Mouse (Mus musculus) thymus, adult 2 months (tissue): ENCODE measurements around the gene Lrfn2.

Experiments
- CTCF ChIP-seq: fragments of 200-500 bp; IDR thresholded peaks from 2 replicates; pipeline ENCODE4 v1.5.1; 2012; ENCODE audit warnings: mild to moderate bottlenecking, control low read depth, low read length, moderate library complexity, borderline replicate concordance; ENCODE audit not compliant: control insufficient read depth, poor library complexity, insufficient read depth; ENCODE audit errors: extremely low read depth
- POLR2A ChIP-seq: fragments of 200-500 bp; IDR thresholded peaks from 2 replicates; pipeline ENCODE4 v1.6.1; 2012; ENCODE audit warnings: mild to moderate bottlenecking, low read length, control low read depth, moderate library complexity; ENCODE audit not compliant: control insufficient read depth, poor library complexity, insufficient read depth; ENCODE audit errors: extremely low read depth

DNA sequence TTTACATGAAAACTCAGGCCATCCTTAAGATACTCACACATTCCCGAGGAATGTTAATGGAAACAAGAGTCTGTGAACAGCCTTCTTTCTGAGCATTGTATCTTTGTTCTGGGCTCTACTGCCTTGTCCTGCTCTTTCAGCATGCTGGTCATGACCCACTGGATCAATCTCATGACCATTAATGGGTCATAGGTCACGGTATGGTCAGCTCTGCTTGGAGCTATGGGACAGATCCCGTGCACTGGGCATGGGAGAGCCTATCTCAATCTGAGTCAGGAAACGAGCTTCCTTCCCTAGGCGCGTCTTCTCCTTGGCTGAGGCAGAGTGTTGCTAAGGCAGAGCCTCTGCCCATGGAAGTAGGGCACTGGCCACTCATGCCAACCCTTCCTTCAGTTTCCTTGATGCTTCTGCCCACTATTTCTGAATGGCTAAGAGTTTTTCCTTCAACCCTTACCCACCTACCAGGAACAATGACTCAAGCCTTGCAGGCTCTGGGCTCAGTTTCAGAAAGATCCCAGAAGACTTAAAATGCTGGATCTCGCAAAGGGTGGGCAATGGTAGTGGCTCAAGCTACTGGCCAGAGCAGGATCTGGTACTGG lies 24.0 kb downstream of the Lrfn2 start:
- TF ChIP-seq POLR2A (no peak), CTCF (no peak)
